Mouse (Mus musculus) spleen, postnatal 4 days (tissue): ENCODE measurements around the gene Cd99l2.

ENCODE experiments used
- DNase-seq, 2 experiments: peaks; one replicate each; pipeline ENCODE4 v3.0.0; 2022; ENCODE audit warnings: low spot score in 2 of 2

The Cd99l2 gene

DNA sequence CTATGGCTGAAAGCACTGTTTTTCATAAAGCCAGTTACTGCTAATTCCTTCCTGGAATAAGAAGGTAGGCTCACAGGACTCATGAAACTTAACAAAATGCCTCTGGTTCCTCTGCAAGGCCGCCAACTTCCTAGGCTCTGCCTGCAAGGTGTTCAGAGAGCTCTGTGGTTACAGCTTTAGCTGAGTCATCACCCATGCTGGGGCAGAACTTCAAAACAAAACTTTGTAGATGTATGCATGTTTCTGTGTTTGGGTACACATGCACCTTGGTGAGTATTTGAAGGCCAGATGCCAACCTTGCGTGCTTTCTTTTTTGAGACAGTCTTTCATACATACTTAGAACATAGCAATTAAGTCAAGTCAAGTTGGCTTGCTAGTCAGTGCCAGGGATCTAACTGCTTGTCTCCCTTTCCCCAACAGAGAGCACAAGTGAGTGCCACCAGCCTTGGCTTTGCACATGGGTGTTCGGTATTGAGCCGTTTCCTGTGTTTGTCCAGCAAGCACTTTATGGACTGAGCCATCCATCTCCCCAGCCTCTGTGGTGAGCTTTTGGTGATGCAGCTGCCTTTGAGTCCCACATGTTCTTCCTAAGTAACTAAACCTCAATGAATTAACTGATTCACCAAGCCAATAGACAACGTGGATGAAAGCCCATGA, 23.9 kb downstream of the Cd99l2 start:
- no peak for DNase-seq

DNA sequence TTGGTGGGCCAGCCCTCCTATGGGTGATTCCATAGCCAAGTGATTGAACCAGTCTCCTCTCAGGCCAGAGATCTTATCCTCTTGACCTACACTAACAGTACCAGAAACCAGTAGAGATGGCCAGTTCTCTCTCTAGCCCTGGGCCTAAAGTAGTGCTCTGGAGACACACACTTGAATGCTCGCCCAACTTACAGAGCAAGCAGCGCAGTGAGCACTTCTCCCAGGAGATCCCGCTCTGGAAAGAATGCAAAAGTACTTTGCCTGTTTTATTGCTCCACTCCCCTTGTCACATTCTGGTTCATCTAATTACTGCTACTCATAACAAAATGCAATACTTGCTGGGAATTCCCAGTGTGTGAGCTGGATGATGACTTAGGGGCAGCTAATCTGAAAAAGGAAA, 25.2 kb downstream of the Cd99l2 start:
- no peak for DNase-seq

- DNase-seq, result no peak
These were observed 27.2 kb downstream of the Cd99l2 start for GRCm38 (mm10) chrX:71465417-71465816.

DNA sequence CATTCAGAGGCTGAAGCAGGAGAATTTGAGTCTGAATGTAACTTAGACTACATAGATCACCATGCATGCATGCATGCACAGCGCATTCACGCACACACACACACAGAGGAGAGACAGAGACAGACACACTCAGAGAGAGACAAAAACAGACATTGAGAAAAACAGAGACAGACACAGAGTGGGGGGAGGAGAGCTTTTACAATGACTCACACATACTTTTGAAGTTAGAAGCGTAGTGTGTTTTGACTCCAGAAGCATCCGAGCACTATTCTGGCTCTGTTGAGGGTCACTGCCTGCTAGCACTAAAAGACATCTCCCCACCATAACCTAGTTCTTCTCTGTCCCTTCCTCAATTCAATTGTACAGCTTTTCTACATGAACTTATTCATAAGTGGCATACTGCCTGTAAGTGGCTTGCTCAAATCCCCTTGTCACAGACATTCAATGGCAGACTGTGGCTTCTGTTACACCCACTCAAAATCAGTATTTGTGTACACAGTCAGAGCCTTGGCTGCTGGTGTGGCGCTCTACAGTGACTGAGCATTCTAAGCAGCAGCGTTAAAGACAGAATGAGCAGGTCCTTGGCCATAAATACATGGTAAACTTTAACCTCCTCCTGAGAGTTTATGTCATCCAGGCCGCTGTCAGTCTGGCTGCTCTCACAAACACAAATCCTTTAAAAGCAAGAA, 28.4 kb downstream of the Cd99l2 start:
- no peak for DNase-seq

GRCm38 (mm10) chrX:71456078-71456737, 36.4 kb downstream of the Cd99l2 start:
- DNase-seq, result no peak

- DNase-seq, result no peak
These were observed 49.7 kb downstream of the Cd99l2 start for GRCm38 (mm10) chrX:71442916-71443315.

GRCm38 (mm10) chrX:71439473-71439872, 53.2 kb downstream of the Cd99l2 start:
- DNase-seq, result no peak

DNA sequence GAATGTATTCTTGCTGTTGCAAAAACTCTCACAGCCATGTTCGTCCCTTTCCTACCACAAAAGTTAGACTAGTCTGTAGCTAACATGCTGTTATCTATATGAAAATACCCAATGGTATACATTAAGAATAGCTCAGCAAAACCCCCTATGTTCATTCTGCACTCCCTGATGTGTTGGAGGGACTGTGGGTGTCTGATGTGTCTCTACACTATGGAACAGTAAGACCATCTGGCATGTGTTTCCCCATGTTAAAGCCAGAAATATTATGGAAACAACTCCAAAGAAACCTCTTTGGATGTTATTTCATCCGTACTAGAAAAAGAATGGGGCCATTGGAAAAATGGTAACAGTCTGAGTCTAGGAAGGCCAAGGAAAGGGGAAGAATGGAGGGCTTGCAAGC, 57.1 kb downstream of the Cd99l2 start:
- DNase-seq, result no peak

GRCm38 (mm10) chrX:71434860-71435259, 57.8 kb downstream of the Cd99l2 start:
- no peak for DNase-seq

DNA sequence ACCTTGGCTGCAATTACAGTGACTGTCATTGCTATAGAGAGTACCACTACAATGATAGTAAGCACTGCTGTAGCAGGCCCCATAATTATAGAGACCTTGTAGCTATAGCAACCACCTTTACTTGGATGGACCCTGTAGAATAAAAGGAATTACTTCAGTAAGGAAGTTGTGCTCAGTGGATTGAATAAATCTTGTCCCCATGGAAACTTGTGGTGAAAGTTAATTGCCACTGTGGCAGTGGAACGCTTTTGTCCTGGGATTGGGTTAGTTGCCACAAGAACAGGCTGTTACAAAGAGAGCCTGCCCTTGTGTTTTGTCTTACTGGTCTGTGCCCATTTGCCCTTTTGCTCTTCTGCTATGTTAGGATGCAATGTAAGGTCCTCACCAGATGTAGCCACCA, 58.2 kb downstream of the Cd99l2 start:
- DNase-seq, result no peak

DNA sequence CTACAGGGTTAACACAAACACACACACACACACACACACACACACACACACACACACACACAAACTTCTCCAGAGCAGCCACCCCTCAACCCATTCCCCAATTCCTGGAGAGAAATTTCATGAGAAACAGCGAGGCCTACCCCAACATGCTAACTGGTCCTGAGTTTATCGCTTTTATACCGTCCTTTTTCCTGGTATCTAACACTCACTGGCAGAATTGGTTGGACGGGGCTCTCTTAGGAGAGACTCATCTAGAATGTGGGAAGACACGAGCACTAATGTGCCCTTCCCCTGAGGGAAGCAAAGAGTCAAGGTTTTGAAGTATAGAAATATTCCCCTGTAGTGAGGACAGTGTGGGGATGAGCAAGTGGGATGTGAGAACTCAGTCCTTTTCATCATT, 61.7 kb downstream of the Cd99l2 start:
- DNase-seq, result no peak

- DNase-seq, result no peak
These were observed 65.2 kb downstream of the Cd99l2 start for GRCm38 (mm10) chrX:71427491-71427890.

DNA sequence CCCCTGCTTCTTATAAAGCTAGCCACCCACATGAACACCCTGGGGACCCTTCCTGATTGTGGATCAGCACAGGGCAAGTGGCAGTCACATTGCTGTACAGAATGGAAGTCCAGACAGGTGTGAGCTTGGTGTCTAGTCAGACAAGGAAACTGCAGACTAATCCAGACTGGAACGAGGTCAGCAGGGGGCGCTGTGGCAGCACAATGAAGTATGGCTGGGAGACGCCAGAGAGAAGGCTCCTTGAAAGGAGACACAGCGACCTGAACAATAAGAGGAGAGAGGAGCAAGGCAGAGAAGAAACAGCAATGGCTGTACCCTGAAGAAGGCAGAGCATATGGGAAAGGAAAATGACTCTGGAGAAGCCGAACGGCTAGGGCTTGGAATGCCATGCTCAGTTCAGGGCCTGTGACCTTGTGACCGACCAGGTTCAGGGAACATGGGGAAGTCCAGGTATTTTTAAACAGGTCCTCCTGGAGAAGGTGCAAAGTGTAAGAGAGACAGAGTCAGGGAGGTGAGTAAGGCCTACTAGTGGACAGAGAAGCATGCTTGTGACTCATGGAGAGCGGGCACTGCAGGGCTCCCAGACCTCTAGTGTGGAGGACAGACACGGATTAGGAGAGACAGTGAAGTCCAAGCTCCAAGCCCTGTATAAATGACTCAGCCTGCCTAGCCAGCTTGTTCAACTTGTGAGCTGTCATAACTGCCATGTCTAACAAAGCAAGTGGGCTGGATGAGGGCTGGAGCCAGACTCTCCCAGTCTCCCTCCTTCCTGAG, 66.7 kb downstream of the Cd99l2 start:
- peak; percentile 73 to 92 for DNase-seq

DNA sequence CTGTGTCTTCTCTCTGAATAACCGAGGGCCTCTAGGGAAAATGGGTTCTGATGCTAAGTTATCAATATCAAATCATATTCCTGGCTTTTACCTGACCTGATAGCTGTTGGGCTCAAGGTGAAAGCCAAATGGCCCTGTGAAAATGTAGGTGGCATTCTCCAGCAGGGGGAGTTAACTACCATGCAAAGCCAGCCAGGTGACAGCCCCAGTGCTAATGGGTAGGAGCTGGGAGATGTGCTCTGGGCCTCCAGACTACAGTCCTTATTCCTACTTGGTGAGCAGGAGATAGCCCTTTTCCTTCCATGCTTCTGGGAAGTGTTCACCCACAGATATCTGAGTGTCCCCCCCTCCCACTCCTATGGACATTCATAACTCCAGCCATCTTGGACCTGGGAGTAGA, 67.8 kb downstream of the Cd99l2 start:
- DNase-seq, result no peak

DNA sequence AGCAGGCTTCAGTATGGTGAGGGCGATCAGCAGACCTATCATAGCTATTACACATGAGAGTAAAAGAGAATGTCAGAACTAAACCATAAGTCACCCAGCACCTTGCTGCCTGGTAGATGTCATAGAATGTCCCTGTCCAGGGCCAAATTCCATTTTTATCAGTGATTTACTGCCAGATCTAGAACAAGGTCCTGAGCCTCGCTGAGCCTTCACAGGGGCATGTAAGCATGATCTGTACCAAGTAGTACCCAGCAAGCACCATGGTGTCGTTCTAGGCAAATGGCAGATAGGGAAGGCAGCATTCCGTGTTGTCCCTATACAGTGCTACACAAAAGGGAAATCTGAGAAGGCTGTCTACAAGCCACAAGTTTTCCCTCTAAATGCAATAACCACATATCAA, 79.0 kb downstream of the Cd99l2 start:
- no peak for DNase-seq

GRCm38 (mm10) chrX:71412776-71413175, 79.9 kb downstream of the Cd99l2 start:
- no peak for DNase-seq

DNA sequence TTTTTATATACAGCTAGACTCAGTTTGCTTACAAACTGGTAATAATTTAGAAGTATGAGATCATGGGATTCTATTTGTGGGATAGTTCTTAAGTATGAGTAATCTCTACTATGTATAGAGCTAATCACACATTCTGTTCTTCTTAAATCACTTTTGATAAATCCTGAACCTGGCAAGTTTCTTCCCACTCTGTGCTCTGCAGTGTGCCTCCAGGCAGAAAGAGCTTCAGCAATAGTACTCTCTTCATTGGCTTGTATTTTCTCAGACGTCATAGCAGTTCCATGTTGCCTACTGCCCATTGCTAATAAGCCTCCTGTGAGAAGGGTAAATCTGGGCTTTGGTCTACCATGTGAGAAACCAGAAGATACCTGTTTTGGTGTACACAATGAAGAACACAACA, 84.3 kb downstream of the Cd99l2 start:
- no peak for DNase-seq

- DNase-seq, result no peak
These were observed 86.4 kb downstream of the Cd99l2 start for GRCm38 (mm10) chrX:71406290-71406689.

- no peak for DNase-seq
These were observed 96.3 kb downstream of the Cd99l2 start for GRCm38 (mm10) chrX:71396326-71396725.

DNA sequence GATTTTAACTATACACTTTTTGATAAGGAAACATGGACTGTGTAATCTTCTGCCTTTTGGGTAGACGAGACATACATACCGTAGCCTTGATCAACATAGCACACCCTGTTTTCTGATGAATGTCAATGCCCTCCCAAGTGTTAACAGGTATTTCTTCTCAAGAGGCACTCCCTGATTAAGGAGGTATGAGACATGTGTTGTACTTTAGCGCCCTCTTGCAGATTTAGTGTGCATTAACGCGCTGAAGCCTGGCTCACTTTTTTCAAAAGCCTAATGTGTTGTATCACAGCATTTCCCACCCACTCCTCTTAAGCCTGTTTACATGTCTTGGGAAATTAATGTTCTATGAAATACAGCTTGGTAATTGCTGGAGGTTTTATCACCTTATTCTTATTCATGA, 111.1 kb downstream of the Cd99l2 start:
- no peak for DNase-seq

DNA sequence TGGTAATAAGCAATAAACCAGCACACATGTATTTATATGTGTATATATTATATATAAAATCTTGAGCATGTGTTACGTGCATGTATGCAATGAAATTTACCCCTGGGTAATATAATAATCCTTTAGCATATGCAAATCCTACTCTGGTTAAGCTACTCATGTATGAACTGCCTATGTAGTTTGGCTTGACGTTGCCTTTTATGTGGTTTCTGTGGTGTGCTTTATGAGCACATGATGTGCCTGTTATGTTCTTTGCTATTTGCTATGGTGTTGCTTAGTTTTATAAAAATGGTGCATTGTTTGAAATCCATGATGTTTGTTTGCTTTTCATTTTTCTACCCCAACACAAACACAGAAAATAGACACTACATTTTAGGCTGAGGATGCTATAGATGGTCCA, 114.2 kb downstream of the Cd99l2 start:
- DNase-seq, result no peak

DNA sequence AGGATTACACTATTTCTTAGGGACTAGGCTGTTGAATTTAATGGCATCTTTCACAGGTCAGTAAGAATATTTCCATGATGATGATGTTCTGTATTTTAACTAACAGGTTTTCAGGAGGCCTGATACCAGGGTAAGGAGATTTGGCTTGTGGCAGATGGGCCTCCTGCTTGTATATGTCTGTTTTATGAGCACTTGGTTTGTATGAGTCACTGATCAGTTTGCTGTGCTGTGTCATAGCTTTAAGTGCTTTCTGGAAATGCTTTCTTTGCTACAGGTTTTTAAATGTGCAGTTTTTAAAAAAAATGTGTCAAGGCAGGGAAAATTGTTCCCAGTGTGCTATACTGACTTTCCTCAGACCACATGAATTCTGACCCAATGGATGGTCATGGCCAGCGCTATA, 115.9 kb downstream of the Cd99l2 start:
- no peak for DNase-seq
